Mouse (Mus musculus) testis, adult 2 months (tissue): ENCODE measurements around the gene Ms4a6d.

Experiments used
- CTCF ChIP-seq: fragments of 200-500 bp; IDR thresholded peaks from 2 replicates; pipeline ENCODE4 v1.5.1; 2012; ENCODE audit warnings: low read depth, mild to moderate bottlenecking, inconsistent platforms, low read length, moderate library complexity; ENCODE audit not compliant: control insufficient read depth, insufficient read depth, insufficient replicate concordance
- POLR2A ChIP-seq: fragments of 200-500 bp; IDR thresholded peaks from 2 replicates; pipeline ENCODE4 v1.6.1; 2012; ENCODE audit warnings: low read depth, mild to moderate bottlenecking, inconsistent platforms, low read length, moderate library complexity; ENCODE audit not compliant: control insufficient read depth

DNA sequence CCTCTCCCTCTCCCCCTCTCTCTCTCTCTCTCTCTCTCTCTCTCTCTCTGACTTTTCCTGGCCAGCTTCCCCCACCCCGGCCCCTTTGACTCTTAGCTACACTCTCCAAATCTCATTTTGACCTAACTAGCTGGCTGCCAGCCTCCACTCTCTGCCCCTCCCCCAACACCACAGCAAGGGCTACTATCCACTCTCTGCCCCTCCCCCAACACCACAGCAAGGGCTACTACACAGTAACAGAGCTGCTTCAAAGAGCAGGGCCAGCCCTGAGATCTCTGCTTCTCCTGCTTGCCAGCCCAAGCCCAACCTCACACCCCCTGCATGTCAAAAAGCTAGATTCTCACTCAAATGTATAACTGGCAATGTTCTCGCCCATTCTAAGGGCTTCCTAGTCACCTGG is 67.3 kb downstream of the Ms4a6d start:
- TF ChIP-seq CTCF, result no peak
- TF ChIP-seq POLR2A, result no peak
